Mouse (Mus musculus): Measurements from ENCODE around the gene Rnf224. TPM values are rescaled to one million over a fixed set of nuclear protein-coding genes. Genes with fewer than 3 reads are reported as not detected.
A peak's percentile ranks its signal among the peaks of the same experiment; 100 is the strongest.

Rnf224 gene
- polyA plus RNA-seq (2014; fragmentation: Nextera tagmentation; extraction: Ambion mirVana): not detected in 2 replicates

- no peaks in the 10 kb centered on the region for H3K9me3 ChIP-seq (ENCODE audit: control insufficient read depth, low read length)
- peaks cover 6% of the 10 kb centered on the region; the same call in 1 of the 2 replicates for H3K27me3 ChIP-seq (ENCODE audit: control insufficient read depth, insufficient read depth, low read length)
- DNase-seq (ENCODE audit: low spot score) (no peak), ATAC-seq (ENCODE audit: low FRiP score) (no peak)
- H3K4me1 ChIP-seq (replicated peaks; ENCODE audit: control insufficient read depth, insufficient read depth, low read length): peaks cover 8% of the 10 kb centered on the region
- H3K4me2 ChIP-seq (replicated peaks): no peak within 1 kb of the TSS
- H3K27ac ChIP-seq: no peak within 1 kb of the TSS
- no peak within 1 kb of the TSS for H3K9ac ChIP-seq
- 49% methylated on average over 8 of the region's 8 CpGs for WGBS
- H3K4me3 ChIP-seq (replicated peaks; ENCODE audit: low read length): no peak within 1 kb of the TSS
- no peaks in the 10 kb centered on the region for H3K36me3 ChIP-seq (replicated peaks; ENCODE audit: control insufficient read depth, insufficient read depth)
These were observed at the start of gene Rnf224 for GRCm38 (mm10) chr2:25236614-25237013. Gene Rnf224 (minus strand): TSS chr2:25236787.

GRCm38 (mm10) chr2:25286314-25286713 is 49.7 kb upstream of the Rnf224 start:
- Histone ChIP-seq H3K27ac (no peak overlapping the region), H3K4me1 (replicated peaks; ENCODE audit: control insufficient read depth, insufficient read depth, low read length) (peaks cover 21% of the 10 kb centered on the region), H3K4me3 (replicated peaks; ENCODE audit: low read length) (no peak overlapping the region), H3K27me3 (ENCODE audit: control insufficient read depth, insufficient read depth, low read length) (peaks cover 35% of the 10 kb centered on the region), H3K9ac (no peak overlapping the region), H3K9me3 (ENCODE audit: control insufficient read depth, low read length) (no peaks in the 10 kb centered on the region), H3K36me3 (replicated peaks; ENCODE audit: control insufficient read depth, insufficient read depth) (peaks cover 53% of the 10 kb centered on the region), H3K4me2 (replicated peaks) (no peak overlapping the region)
- DNase-seq (ENCODE audit: low spot score) (no peak), ATAC-seq (ENCODE audit: low FRiP score) (no peak)
- 83% methylated on average over 1 of the region's 1 CpGs for WGBS

GRCm38 (mm10) chr2:25285551-25285950 is 49.0 kb upstream of the Rnf224 start:
- DNase-seq (ENCODE audit: low spot score) (no peak), ATAC-seq (ENCODE audit: low FRiP score) (no peak)
- Histone ChIP-seq H3K9ac (no peak overlapping the region), H3K4me2 (replicated peaks) (no peak overlapping the region), H3K36me3 (replicated peaks; ENCODE audit: control insufficient read depth, insufficient read depth) (peaks cover 60% of the 10 kb centered on the region), H3K9me3 (ENCODE audit: control insufficient read depth, low read length) (no peaks in the 10 kb centered on the region), H3K27ac (no peak overlapping the region), H3K4me1 (replicated peaks; ENCODE audit: control insufficient read depth, insufficient read depth, low read length) (peaks cover 14% of the 10 kb centered on the region), H3K4me3 (replicated peaks; ENCODE audit: low read length) (no peak overlapping the region), H3K27me3 (ENCODE audit: control insufficient read depth, insufficient read depth, low read length) (peaks cover 28% of the 10 kb centered on the region)
- WGBS: 92% methylated on average over 2 of the region's 2 CpGs

- ATAC-seq (ENCODE audit: low FRiP score): 0 out of 2 replicates have a peak, but pooled peaks have one; percentile 36
- WGBS: 61% methylated on average over 13 of the region's 13 CpGs
- H3K4me2 ChIP-seq (replicated peaks): no peak overlapping the region
These were observed 42.6 kb upstream of the Rnf224 start for GRCm38 (mm10) chr2:25278928-25279882.

GRCm38 (mm10) chr2:25273010-25273409 is 36.4 kb upstream of the Rnf224 start:
- ATAC-seq (ENCODE audit: low FRiP score): no peak

More at GRCm38 (mm10) chr2:25278928-25279882, 42.6 kb upstream of the Rnf224 start:
- H3K27me3 ChIP-seq (ENCODE audit: control insufficient read depth, insufficient read depth, low read length): no peaks in the 10 kb centered on the region
- H3K9ac ChIP-seq: no peak overlapping the region
- DNase-seq (ENCODE audit: low spot score): peak; percentile 77
- H3K4me1 ChIP-seq (replicated peaks; ENCODE audit: control insufficient read depth, insufficient read depth, low read length): no peaks in the 10 kb centered on the region
- H3K27ac ChIP-seq: no peak overlapping the region
- H3K9me3 ChIP-seq (ENCODE audit: control insufficient read depth, low read length): no peaks in the 10 kb centered on the region
- H3K36me3 ChIP-seq (replicated peaks; ENCODE audit: control insufficient read depth, insufficient read depth): peaks cover 99% of the 10 kb centered on the region
- no peak overlapping the region for H3K4me3 ChIP-seq (replicated peaks; ENCODE audit: low read length)

GRCm38 (mm10) chr2:25272515-25272914 is 35.9 kb upstream of the Rnf224 start:
- under 1% methylated on average over 29 of the region's 29 CpGs for WGBS
- Histone ChIP-seq H3K36me3 (replicated peaks; ENCODE audit: control insufficient read depth, insufficient read depth) (peaks cover 75% of the 10 kb centered on the region), H3K27ac (peak overlapping the region; percentile 52; the same call in 1 of the 2 replicates), H3K4me3 (replicated peaks; ENCODE audit: low read length) (peak overlapping the region; percentile 84), H3K9ac (peak overlapping the region; percentile 95), H3K9me3 (ENCODE audit: control insufficient read depth, low read length) (no peaks in the 10 kb centered on the region), H3K4me1 (replicated peaks; ENCODE audit: control insufficient read depth, insufficient read depth, low read length) (peaks cover 21% of the 10 kb centered on the region), H3K27me3 (ENCODE audit: control insufficient read depth, insufficient read depth, low read length) (no peaks in the 10 kb centered on the region), H3K4me2 (replicated peaks) (peak overlapping the region; percentile 98)
- peak; percentile 73 for ATAC-seq (ENCODE audit: low FRiP score)
- DNase-seq (ENCODE audit: low spot score): no peak

More at GRCm38 (mm10) chr2:25273010-25273409, 36.4 kb upstream of the Rnf224 start:
- Histone ChIP-seq H3K4me2 (replicated peaks) (peak overlapping the region; percentile 98), H3K27ac (peak overlapping the region; percentile 52; the same call in 1 of the 2 replicates), H3K36me3 (replicated peaks; ENCODE audit: control insufficient read depth, insufficient read depth) (peaks cover 76% of the 10 kb centered on the region), H3K4me3 (replicated peaks; ENCODE audit: low read length) (peak overlapping the region; percentile 84), H3K9ac (peak overlapping the region; percentile 95), H3K9me3 (ENCODE audit: control insufficient read depth, low read length) (no peaks in the 10 kb centered on the region), H3K27me3 (ENCODE audit: control insufficient read depth, insufficient read depth, low read length) (no peaks in the 10 kb centered on the region), H3K4me1 (replicated peaks; ENCODE audit: control insufficient read depth, insufficient read depth, low read length) (peaks cover 19% of the 10 kb centered on the region)
- DNase-seq (ENCODE audit: low spot score): no peak
- WGBS: 42% methylated on average over 16 of the region's 16 CpGs

GRCm38 (mm10) chr2:25271827-25272511 is 35.4 kb upstream of the Rnf224 start, which contains the start of the genes Ssna1 and Anapc2:
Gene Ssna1 (minus strand): TSS chr2:25272438.
Gene Anapc2 (plus strand): TSS chr2:25272478.
- peak within 1 kb of the TSS; percentile 99 for H3K4me2 ChIP-seq (replicated peaks)
- 0% methylated on average over 50 of the region's 55 CpGs for WGBS
- peak within 1 kb of the TSS; percentile 84 for H3K4me3 ChIP-seq (replicated peaks; ENCODE audit: low read length)
- H3K27me3 ChIP-seq (ENCODE audit: control insufficient read depth, insufficient read depth, low read length): no peaks in the 10 kb centered on the region
- H3K27ac ChIP-seq: peak within 1 kb of the TSS; percentile 86
- peaks cover 26% of the 10 kb centered on the region for H3K4me1 ChIP-seq (replicated peaks; ENCODE audit: control insufficient read depth, insufficient read depth, low read length)
- H3K9me3 ChIP-seq (ENCODE audit: control insufficient read depth, low read length): no peaks in the 10 kb centered on the region
- ATAC-seq (ENCODE audit: low FRiP score) (peak; percentile 95), DNase-seq (ENCODE audit: low spot score) (peak; percentile 99)
- peak within 1 kb of the TSS; percentile 95 for H3K9ac ChIP-seq
- H3K36me3 ChIP-seq (replicated peaks; ENCODE audit: control insufficient read depth, insufficient read depth): peaks cover 69% of the 10 kb centered on the region

- ATAC-seq (ENCODE audit: low FRiP score): no peak
- H3K4me2 ChIP-seq (replicated peaks): peak overlapping the region; percentile 100; the same call in 1 of the 2 replicates
These were observed 31.2 kb upstream of the Rnf224 start for GRCm38 (mm10) chr2:25267746-25268309.

More at GRCm38 (mm10) chr2:25267746-25268309, 31.2 kb upstream of the Rnf224 start:
- Histone ChIP-seq H3K27me3 (ENCODE audit: control insufficient read depth, insufficient read depth, low read length) (0 out of 2 replicates have a peak, but pooled peaks cover 6% of the 10 kb centered on the region), H3K27ac (no peak overlapping the region), H3K4me3 (replicated peaks; ENCODE audit: low read length) (no peak overlapping the region), H3K4me1 (replicated peaks; ENCODE audit: control insufficient read depth, insufficient read depth, low read length) (peaks cover 54% of the 10 kb centered on the region), H3K9ac (no peak overlapping the region), H3K9me3 (ENCODE audit: control insufficient read depth, low read length) (no peaks in the 10 kb centered on the region), H3K36me3 (replicated peaks; ENCODE audit: control insufficient read depth, insufficient read depth) (peaks cover 31% of the 10 kb centered on the region)
- WGBS: 73% methylated on average over 4 of the region's 4 CpGs
- DNase-seq (ENCODE audit: low spot score): no peak

Data from hindbrain, embryonic 14.5 days (tissue).